Mouse (Mus musculus) kidney, postnatal 10 days (tissue): Measurements from ENCODE around the gene Tnfrsf12a.

Experiments
- DNase-seq: peaks from one replicate; pipeline ENCODE4 v3.0.0; 2021; ENCODE audit warnings: mixed read lengths

Tnfrsf12a gene

DNA sequence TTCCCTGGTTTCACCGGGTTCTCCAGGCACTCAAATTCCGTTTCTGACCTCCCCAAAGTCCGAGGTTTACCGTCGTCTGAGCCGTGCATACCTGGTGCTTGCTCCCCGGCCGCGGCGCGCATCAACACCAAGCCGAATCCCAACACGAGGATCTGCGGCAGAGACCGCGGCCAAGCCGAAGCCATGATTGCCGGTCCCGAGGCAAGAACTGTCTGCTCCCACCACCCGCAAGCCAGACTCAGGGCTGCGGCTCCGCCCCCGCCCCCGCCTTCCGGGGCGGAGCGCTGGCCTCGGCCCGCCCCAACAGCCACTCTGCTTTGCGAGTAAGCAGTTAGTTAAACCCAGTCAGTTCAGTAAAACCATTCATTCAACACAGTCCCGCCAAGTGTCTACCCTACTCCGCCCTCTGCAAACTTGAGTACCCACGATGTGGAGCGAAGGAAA is at the start of gene Tnfrsf12a:
TSS of gene Tnfrsf12a (minus strand) at position 233 of the 444 bp plus-strand sequence.
- peak; percentile 89 for DNase-seq

- DNase-seq = peak; percentile 89
Observed at GRCm38 (mm10) chr17:23726758-23727142, 49.5 kb upstream of the Tnfrsf12a start.

DNA sequence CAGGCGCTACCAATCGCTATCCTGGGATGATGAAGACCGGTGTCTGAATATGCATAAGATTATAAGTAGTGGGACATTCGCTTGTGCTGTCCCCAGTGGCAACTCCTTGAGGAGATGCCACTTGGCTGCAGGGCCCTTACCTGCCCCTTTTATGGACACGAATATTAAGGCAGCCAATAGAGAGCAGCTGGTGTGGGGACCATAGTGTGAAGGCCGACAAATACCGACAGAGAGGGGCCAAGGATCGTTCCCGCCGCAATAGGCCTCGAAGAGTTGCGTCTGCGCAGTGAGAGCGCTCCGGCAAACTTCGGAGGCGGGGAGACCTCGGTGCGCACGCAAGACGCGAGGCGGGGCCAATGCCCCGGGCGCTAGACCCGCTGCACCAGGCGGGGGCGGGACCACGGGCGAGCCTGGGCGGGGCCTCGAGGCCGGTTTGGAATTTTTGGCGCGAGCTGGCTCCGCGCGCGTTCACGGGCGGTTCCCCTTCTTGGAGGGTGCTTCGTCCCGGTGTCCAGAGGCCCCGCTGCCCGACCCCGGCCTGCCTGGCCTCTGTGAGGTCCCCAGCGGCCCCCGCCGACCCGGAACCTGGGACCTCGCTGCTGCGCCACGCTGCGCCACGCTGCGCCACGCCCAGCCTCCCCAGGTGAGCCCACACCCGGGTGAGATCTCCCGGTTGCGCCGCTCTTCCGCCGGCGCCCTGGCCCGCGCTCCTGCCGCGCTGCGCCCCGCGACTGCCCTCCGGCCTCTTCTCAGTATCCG is 48.9 kb upstream of the Tnfrsf12a start, which contains the start of gene Pkmyt1:
TSS of gene Pkmyt1 (plus strand) at position 338 of the 759 bp plus-strand sequence.
- peak; percentile 98 for DNase-seq

- DNase-seq = no peak
Observed at GRCm38 (mm10) chr17:23725477-23725876, 48.2 kb upstream of the Tnfrsf12a start.

DNA sequence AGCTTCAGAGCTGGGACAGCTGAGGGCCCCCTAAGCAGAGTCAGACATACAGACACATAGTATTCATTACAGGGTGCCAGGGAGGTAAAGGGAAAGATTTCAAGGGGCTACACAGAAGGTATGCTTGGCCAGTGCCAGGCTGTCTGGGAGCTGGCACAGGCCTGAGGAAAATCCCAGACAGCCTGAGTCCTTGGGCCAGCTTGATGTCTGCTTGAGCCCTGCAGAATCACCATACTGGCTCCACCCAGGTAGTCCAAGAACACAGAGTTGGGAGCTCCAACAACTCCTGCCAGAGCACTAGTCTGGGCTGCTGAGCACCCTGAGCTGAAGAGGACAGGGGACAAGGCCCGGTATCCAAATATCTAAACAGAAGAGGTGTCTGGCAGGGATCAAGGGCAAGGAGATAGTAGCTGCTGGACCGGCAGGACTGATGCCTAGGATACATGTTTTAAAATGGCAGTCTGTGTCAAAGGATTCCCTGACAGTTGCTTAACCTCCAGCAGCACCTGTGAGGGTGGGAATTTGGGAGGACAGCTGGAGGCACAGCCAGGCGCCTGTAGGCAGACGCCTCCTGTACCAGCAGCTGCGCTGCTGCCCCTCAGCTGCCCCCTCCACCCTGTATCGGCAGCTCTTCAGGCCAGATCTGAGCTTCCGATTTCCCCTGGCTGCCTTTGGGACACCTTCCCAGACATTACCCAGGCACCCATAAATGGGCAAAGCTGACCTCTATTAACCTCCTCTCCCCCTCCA is 45.3 kb upstream of the Tnfrsf12a start, which contains the start of gene 1520401A03Rik:
TSS of gene 1520401A03Rik (minus strand) at position 408 of the 750 bp plus-strand sequence.
- DNase-seq = no peak

GRCm38 (mm10) chr17:23721886-23722285 is 44.6 kb upstream of the Tnfrsf12a start:
- DNase-seq = no peak

- DNase-seq = no peak
Observed at GRCm38 (mm10) chr17:23719455-23719854, 42.2 kb upstream of the Tnfrsf12a start.

DNA sequence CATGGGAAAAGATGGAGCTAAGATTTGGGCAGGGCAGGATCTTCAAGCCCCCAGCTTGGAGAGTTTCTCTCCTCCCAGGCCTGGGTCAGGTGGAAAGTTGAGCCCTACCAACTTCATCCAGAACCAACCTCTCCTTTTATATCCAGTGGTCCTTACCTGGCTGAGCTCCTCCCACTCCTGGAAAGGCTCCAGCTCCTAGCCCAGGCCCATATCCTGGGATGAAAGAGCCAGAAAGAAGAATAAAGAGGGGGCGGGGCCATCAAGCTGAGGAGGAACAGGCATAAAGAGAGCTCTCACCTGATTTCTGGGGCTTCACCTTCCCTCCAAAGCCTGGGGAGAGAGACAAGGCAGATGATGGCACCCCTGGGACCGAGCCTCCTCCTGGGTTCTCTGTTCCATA is 39.7 kb upstream of the Tnfrsf12a start:
- no peak for DNase-seq

DNA sequence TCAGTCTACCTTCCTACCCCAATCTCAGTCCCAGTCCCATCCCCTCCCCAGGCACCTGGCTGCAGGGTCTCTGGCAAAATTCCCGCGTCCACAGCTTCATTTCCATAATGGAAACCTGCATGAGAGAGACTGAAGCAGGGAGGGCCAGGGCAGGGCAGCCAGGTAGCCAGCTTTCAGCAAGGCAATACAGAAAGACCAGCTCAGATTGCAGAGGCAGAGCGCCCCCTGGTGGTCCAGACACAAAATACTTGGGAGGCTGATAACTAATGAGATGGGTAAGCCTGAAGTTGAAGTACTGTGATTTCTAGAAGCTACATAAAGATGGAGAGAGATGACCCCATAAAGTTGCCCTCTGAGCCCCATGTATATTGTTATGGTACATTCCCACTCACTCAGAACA is 28.9 kb upstream of the Tnfrsf12a start:
- DNase-seq = peak; percentile 84

GRCm38 (mm10) chr17:23705525-23706104 is 28.3 kb upstream of the Tnfrsf12a start:
- DNase-seq = no peak

DNA sequence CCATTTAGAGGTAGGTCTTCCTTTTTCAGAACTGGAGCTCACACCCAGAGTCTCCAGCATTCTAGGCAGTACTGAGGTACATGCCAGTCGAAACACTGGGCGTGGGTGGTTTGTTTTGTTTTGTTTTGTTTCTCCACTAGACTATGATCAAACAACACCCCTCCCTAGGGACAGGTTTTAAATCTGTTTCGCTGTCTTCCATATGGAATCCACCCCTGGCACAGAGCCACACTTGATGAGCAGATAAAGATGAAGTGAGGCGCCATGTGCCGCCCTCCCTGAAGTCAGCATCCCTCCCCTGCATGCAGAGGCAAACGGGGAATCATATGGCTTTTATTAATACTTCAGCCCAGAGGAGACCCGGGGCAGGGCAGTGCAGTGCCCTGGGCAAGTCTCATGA is 27.5 kb upstream of the Tnfrsf12a start:
- DNase-seq = no peak

GRCm38 (mm10) chr17:23703301-23703700 is 26.0 kb upstream of the Tnfrsf12a start:
- DNase-seq = no peak

GRCm38 (mm10) chr17:23700079-23700478 is 22.8 kb upstream of the Tnfrsf12a start:
- DNase-seq = peak; percentile 94

DNA sequence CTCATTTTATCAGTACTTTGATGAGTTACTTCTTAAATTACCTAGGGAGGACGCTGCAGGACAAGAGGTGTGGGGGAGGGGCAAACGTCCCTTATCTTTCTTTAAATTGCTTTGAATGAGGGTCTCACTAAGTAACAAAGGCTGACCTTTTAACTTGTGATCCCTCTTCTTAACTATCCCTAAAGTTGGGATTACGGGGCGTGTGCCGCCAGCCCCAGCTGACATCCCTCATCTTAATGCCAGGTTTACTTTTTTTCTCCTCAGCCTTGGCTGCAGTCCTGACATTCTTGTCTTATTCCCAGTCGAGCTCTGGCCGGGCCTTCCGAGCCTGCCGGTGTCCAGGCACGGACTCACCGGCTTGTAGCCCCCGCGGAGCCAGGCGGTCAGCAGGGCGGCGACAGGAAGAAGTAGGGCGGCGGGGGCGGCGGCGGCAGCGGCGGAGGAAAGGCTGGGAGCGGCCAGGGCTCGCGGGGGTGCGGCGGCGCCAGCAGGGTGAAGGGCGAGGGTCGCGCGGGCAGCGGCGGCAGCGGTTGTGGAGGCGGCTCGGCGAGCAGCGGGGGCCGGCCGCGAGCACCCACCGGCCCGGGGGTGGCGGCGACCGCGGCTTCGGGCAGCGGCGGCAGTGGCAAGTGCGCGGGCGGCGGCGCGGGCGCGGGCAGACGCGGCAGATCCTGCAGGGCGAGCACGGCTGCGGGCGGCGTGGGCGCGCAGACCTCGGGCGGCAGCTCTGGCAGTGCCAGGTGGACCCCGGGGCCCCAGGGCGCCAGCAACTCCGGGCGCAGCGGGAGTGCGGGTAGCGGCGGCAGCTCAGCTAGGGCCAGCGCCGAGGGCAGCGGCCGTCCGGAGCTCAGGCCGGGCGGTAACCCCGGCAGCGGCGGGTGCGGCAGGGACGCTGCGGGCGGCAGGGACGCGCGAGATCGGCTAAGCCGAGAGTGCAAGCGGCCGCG is 22.1 kb upstream of the Tnfrsf12a start:
- DNase-seq = peak; percentile 66

GRCm38 (mm10) chr17:23695801-23696200 is 18.5 kb upstream of the Tnfrsf12a start:
- no peak for DNase-seq

GRCm38 (mm10) chr17:23694491-23694890 is 17.2 kb upstream of the Tnfrsf12a start:
- no peak for DNase-seq

DNA sequence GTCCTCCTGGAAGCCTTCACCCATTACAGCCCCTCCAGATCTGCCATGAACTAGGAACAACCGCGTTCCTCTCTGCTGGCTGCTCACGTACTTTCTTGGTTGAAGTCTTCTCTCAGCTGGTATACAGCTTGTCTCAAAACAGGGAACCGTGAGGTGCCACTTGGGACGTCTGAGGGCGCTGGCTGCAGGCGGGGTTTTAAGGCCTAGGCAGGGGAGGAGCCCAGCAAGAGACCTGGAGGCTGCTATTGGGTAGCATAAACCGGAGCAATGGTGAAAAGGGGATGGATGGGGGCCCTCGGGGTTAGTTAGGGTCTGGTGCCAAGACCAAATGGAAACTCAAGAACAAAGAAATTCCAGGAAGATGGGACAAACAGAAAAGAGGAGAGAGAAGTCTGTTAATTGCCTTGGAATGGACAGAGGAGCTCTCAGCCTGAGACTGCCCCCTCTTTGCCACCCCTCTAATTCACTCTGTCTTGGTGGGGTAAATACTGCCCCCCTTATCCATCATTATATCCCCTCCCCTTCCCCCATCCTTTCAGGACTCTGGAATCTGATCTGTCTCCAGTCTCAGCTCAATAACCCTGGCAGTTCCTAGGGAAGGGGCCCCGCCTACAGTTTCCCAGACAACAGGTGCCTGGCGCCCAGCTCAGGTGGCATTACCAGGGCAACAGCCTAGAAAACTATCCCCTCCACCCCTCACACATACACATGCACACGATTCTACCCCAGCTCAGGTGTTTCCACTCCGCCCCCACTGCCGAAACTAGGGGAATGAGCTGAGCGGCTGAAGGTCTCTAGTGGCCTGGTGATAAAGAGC is 6.8 kb upstream of the Tnfrsf12a start, which contains the start of gene Cldn9:
TSS of gene Cldn9 (minus strand) at position 171 of the 817 bp plus-strand sequence.
- peak; percentile 52 for DNase-seq

DNA sequence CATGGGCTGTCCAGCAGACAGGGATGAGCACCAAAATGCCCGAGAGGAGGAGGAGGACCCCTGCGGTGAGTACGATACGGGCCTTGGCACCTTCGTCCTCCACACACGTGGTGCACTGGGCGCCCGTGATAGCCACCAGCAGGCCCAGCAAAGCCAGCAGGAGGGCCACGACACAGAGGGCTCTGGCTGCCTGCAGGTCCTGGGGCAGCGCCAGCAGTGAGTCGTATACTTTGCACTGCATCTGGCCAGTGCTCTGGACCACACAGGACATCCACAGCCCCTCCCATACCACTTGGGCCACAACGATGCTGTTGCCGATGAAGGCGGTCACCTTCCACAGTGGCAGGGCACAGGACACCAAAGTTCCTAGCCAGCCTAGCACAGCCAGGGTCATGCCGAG is 6.0 kb upstream of the Tnfrsf12a start:
- no peak for DNase-seq

GRCm38 (mm10) chr17:23682530-23682929 is 5.3 kb upstream of the Tnfrsf12a start:
- DNase-seq = no peak

GRCm38 (mm10) chr17:23682092-23682491 is 4.8 kb upstream of the Tnfrsf12a start:
- DNase-seq = peak; percentile 34

DNA sequence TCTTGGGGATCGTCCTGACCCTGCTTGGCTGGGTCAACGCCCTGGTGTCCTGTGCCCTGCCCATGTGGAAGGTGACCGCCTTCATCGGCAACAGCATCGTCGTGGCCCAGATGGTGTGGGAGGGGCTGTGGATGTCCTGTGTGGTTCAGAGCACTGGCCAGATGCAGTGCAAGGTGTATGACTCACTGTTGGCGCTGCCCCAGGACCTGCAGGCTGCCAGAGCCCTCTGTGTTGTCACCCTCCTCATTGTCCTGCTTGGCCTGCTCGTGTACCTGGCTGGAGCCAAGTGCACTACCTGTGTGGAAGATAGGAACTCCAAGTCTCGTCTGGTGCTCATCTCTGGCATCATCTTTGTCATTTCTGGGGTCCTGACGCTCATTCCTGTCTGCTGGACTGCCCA is 3.8 kb upstream of the Tnfrsf12a start:
- DNase-seq = peak; percentile 51
